Mouse (Mus musculus): ENCODE data around the gene Rabl2.

- no peak for TF ChIP-seq CTCF (conservative IDR thresholded peaks at IDR 0.05; ENCODE audit: low read length)
- TF ChIP-seq NANOG (IDR thresholded peaks at IDR 0.05; ENCODE audit: borderline replicate concordance, low read length): no peak
Observed at GRCm38 (mm10) chr15:89592548-89592947, 825 bp upstream of the Rabl2 start.
